Mouse (Mus musculus) erythroid progenitor cell, adult 5-6 weeks (primary cell): ENCODE data around the gene Kbtbd8. TPM values are rescaled to one million over a fixed set of nuclear protein-coding genes. Genes with fewer than 3 reads are reported as not detected.

ENCODE experiments used
- ATAC-seq: replicated peaks from 2 replicates; pipeline ENCODE4 v1.8.0; 2016; ENCODE audit warnings: moderate number of reproducible peaks, mild to moderate bottlenecking, moderate TSS enrichment, inconsistent platforms; ENCODE audit not compliant: poor library complexity, low FRiP score, severe bottlenecking
- total RNA-seq, 2 experiments: library from RNA; stranded (forward) in 1 of 2; stranded (reverse) in 1 of 2; fragments of 150-400 nt in 1 of 2; fragments of 186-747, 209-891 nt in 1 of 2; gene quantifications; 2 replicates each; pipeline versions ENCODE4 v1.2.3 to v1.2.4; 2015 to 2017; ENCODE audit warnings: low replicate concordance in 2 of 2

Gene Kbtbd8
- total RNA-seq, 2 experiments from 2014 or later = 0.84 to 1.7 TPM

- ATAC-seq = no peak
Observed at GRCm38 (mm10) chr6:95167668-95168227, 50.7 kb downstream of the Kbtbd8 start.

GRCm38 (mm10) chr6:95169411-95169810, 52.4 kb downstream of the Kbtbd8 start:
- no peak for ATAC-seq

GRCm38 (mm10) chr6:95174311-95175143, 57.5 kb downstream of the Kbtbd8 start:
- no peak for ATAC-seq

Other genes with a start within 250 kb of the Kbtbd8 start
- not detected in 2 replicates for gene Gm10234, start 204.9 kb downstream of the Kbtbd8 start, total RNA-seq (2015; ENCODE audit: low replicate concordance)
- not detected in 2 replicates for gene Gm10234, start 204.9 kb downstream of the Kbtbd8 start, total RNA-seq (2017; ENCODE audit: low replicate concordance)